13 mouse cellular contexts compared by ENCODE assay signal in genomic region chr6:124831649-124832048, GRCm38 (mm10). TPM values are rescaled to one million over a fixed set of nuclear protein-coding genes. Genes with fewer than 3 reads are reported as not detected.
DNase-seq lines count a peak whose midpoint lies in the region; ATAC-seq and TF ChIP-seq lines count a peak whose summit lies in the region.
"Had no signal": no experiment of that assay in that cellular context is flagged by ENCODE, and none has a peak within 500 bp of the region (broad histone marks: within the 10 kb centered on the region; RNA-seq: fewer than 3 reads in every experiment).

No protein-coding gene starts in this region.

- peaks cover 9% of the 10 kb centered on the region for H3K36me3 ChIP-seq in intestine, embryonic 15.5 days
- peaks cover 7% of the 10 kb centered on the region; the same call in 1 of the 2 replicates for H3K36me3 ChIP-seq in intestine, embryonic 16.5 days (ENCODE audit: control insufficient read depth, insufficient read depth, low read length)
- H3K36me3 ChIP-seq in E14TG2a.4 (ENCODE audit: insufficient read depth, low read length) (peaks cover 58% of the 10 kb centered on the region), ES-E14 (ENCODE audit: control insufficient read depth, insufficient read depth, low read length, poor library complexity, severe bottlenecking) (peaks cover 28% of the 10 kb centered on the region)
- peaks cover 31% of the 10 kb centered on the region for H3K36me3 ChIP-seq in limb, embryonic 13.5 days
- H3K36me3 ChIP-seq: hindbrain, embryonic 15.5 days had no signal

- in situ Hi-C loops in ES-E14 (cut with MboI; ENCODE audit: low sequenced_read_pairs in 2 of 2, unreplicated experiment in 2 of 2) = no loop called here

- H3K9ac ChIP-seq in intestine, embryonic 15.5 days = peak overlapping the region; percentile 9; the same call in 1 of the 2 replicates
- no peak overlapping the region for H3K9ac ChIP-seq in intestine, embryonic 16.5 days (ENCODE audit: low read depth, low read length)
- peak overlapping the region; percentile 21; the same call in 1 of the 2 replicates for H3K9ac ChIP-seq in ES-E14 (ENCODE audit: insufficient read depth, low read depth, low read length, poor library complexity, severe bottlenecking)
- peak overlapping the region; percentile 43 for H3K9ac ChIP-seq in limb, embryonic 13.5 days
- H3K9ac ChIP-seq: hindbrain, embryonic 15.5 days had no signal

- H3K9me3 ChIP-seq in intestine, embryonic 15.5 days = no peaks in the 10 kb centered on the region
- no peaks in the 10 kb centered on the region for H3K9me3 ChIP-seq in intestine, embryonic 16.5 days (ENCODE audit: control insufficient read depth, low read length)
- H3K9me3 ChIP-seq in E14TG2a.4 (ENCODE audit: low read length) (no peaks in the 10 kb centered on the region), ES-E14 (ENCODE audit: control insufficient read depth, insufficient read depth, low read depth, low read length) (no peaks in the 10 kb centered on the region)
- no peaks in the 10 kb centered on the region for H3K9me3 ChIP-seq in limb, embryonic 13.5 days
- H3K9me3 ChIP-seq: hindbrain, embryonic 15.5 days had no signal

- peak; percentile 59 for DNase-seq in ES-E14 (ENCODE audit: low read depth, low spot score)
- no peak for DNase-seq in embryo, embryonic 10 days (ENCODE audit: low spot score)
- DNase-seq in frontal cortex, postnatal 14 days (ENCODE audit: low spot score in 2 of 2) = no peak
- DNase-seq: cerebellum, adult 8-10 months; gastrocnemius, adult 2 months; kidney, postnatal 4 days; lung, postnatal 10 days had no signal

- no peak overlapping the region for H3K4me3 ChIP-seq in intestine, embryonic 15.5 days (replicated peaks)
- no peak overlapping the region for H3K4me3 ChIP-seq in intestine, embryonic 16.5 days (ENCODE audit: low read length)
- peak overlapping the region; percentile 98 for H3K4me3 ChIP-seq in E14TG2a.4 (replicated peaks; ENCODE audit: low read length)
- peak overlapping the region; percentile 14 to 31; a peak in 3 of 4 replicates for H3K4me3 ChIP-seq in ES-E14 (ENCODE audit: insufficient read depth in 1 of 2, low read depth in 1 of 2, low read length in 2 of 2, poor library complexity in 1 of 2, severe bottlenecking in 1 of 2)
- peak overlapping the region; percentile 71; the same call in 1 of the 2 replicates for H3K4me3 ChIP-seq in limb, embryonic 13.5 days
- H3K4me3 ChIP-seq: gastrocnemius, adult 2 months had no signal

- H3K27ac ChIP-seq in intestine, embryonic 15.5 days = no peak overlapping the region
- H3K27ac ChIP-seq in intestine, embryonic 16.5 days (ENCODE audit: low read length) = no peak overlapping the region
- no peak overlapping the region; the same call in 1 of the 2 replicates for H3K27ac ChIP-seq in ES-E14 (ENCODE audit: insufficient read depth, low read depth, low read length, poor library complexity, severe bottlenecking)
- H3K27ac ChIP-seq in limb, embryonic 13.5 days = no peak overlapping the region
- H3K27ac ChIP-seq: gastrocnemius, adult 2 months; hindbrain, embryonic 15.5 days had no signal

- no peak for ATAC-seq in intestine, embryonic 15.5 days
- no peak for ATAC-seq in intestine, embryonic 16.5 days
- no peak for ATAC-seq in limb, embryonic 13.5 days (ENCODE audit: low FRiP score, low read depth)

- WGBS in intestine, embryonic 15.5 days = 94% methylated on average over 8 of the region's 8 CpGs
- WGBS in intestine, embryonic 16.5 days = 89% methylated on average over 8 of the region's 8 CpGs
- WGBS in limb, embryonic 13.5 days = 93% methylated on average over 8 of the region's 8 CpGs

- TF ChIP-seq CTCF in E14TG2a.4 (conservative IDR thresholded peaks at IDR 0.05; ENCODE audit: low read length) = no peak

- H3K27me3 ChIP-seq in intestine, embryonic 15.5 days (replicated peaks) = no peaks in the 10 kb centered on the region
- no peaks in the 10 kb centered on the region for H3K27me3 ChIP-seq in intestine, embryonic 16.5 days (replicated peaks; ENCODE audit: control insufficient read depth, insufficient read depth, low read length)
- H3K27me3 ChIP-seq in E14TG2a.4 (ENCODE audit: insufficient read depth, low read length) = no peaks in the 10 kb centered on the region
- no peaks in the 10 kb centered on the region for H3K27me3 ChIP-seq in limb, embryonic 13.5 days
- H3K27me3 ChIP-seq: CH12.LX; hindbrain, embryonic 15.5 days had no signal

- H3K4me1 ChIP-seq in intestine, embryonic 15.5 days (replicated peaks) = peaks cover 21% of the 10 kb centered on the region
- H3K4me1 ChIP-seq in intestine, embryonic 16.5 days (ENCODE audit: control insufficient read depth, insufficient read depth, low read length) = peaks cover 10% of the 10 kb centered on the region
- peaks cover 79% of the 10 kb centered on the region for H3K4me1 ChIP-seq in E14TG2a.4 (replicated peaks; ENCODE audit: low read depth, low read length)
- H3K4me1 ChIP-seq in ES-E14 (ENCODE audit: control insufficient read depth in 2 of 2, insufficient read depth in 2 of 2, low read length in 2 of 2, poor library complexity in 1 of 2) = peaks cover 2 to 12% of the 10 kb centered on the region in 2 experiments; a peak in 2 of 4 replicates
- H3K4me1 ChIP-seq in limb, embryonic 13.5 days = peaks cover 46% of the 10 kb centered on the region

- H3K4me2 ChIP-seq in intestine, embryonic 15.5 days (replicated peaks) = no peak overlapping the region
- H3K4me2 ChIP-seq in intestine, embryonic 16.5 days (ENCODE audit: low read depth, low read length) = no peak overlapping the region
- peak overlapping the region; percentile 95 for H3K4me2 ChIP-seq in limb, embryonic 13.5 days (replicated peaks)

TF ChIP-seq in ES-E14, 5 proteins besides CTCF, POLR2A, EP300 and RAD21:
- TF ChIP-seq CHD2 (IDR thresholded peaks at IDR 0.05; ENCODE audit: low read depth, low read length) = no peak
- TF ChIP-seq ZC3H11A (IDR thresholded peaks at IDR 0.05; ENCODE audit: borderline replicate concordance, low read depth, low read length) = no peak
- TF ChIP-seq MAFK (IDR thresholded peaks at IDR 0.05; ENCODE audit: insufficient read depth, low read depth, low read length) = no peak
- no peak for TF ChIP-seq ZNF384 (IDR thresholded peaks at IDR 0.05; ENCODE audit: low read depth, low read length)
- no peak for TF ChIP-seq HCFC1 (IDR thresholded peaks at IDR 0.05; ENCODE audit: borderline replicate concordance, insufficient read depth, low read length)

RNA-seq across cellular contexts. Expression of gene Cdca3, which starts 2.3 kb away (rescaled TPM):
- polyA plus RNA-seq in intestine, embryonic 15.5 days (2015; fragmentation: Nextera tagmentation; extraction: Ambion mirVana) = 166 and 177 TPM in 2 replicates
- 153 and 183 TPM in 2 replicates for polyA plus RNA-seq in intestine, embryonic 16.5 days (2015; fragmentation: Nextera tagmentation; extraction: Ambion mirVana)
- 128 and 137 TPM in 2 replicates for total RNA-seq in ES-E14 (2012; rRNA removed)
- polyA plus RNA-seq in limb, embryonic 13.5 days (2015; fragmentation: Nextera tagmentation; extraction: Ambion mirVana) = 166 and 172 TPM in 2 replicates

RNA-seq across cellular contexts. Expression of gene Usp5, which starts 2.4 kb away (rescaled TPM):
- 116 and 118 TPM in 2 replicates for polyA plus RNA-seq in intestine, embryonic 15.5 days (2015; fragmentation: Nextera tagmentation; extraction: Ambion mirVana)
- polyA plus RNA-seq in intestine, embryonic 16.5 days (2015; fragmentation: Nextera tagmentation; extraction: Ambion mirVana) = 106 and 117 TPM in 2 replicates
- total RNA-seq in ES-E14 (2012; rRNA removed) = 149 and 150 TPM in 2 replicates
- polyA plus RNA-seq in limb, embryonic 13.5 days (2015; fragmentation: Nextera tagmentation; extraction: Ambion mirVana) = 165 and 177 TPM in 2 replicates

RNA-seq across cellular contexts. Expression of gene Gnb3, which starts 8.4 kb away (rescaled TPM):
- polyA plus RNA-seq in intestine, embryonic 15.5 days (2015; fragmentation: Nextera tagmentation; extraction: Ambion mirVana) = 1.2 and 1.3 TPM in 2 replicates
- 0.70 and 1.7 TPM in 2 replicates for polyA plus RNA-seq in intestine, embryonic 16.5 days (2015; fragmentation: Nextera tagmentation; extraction: Ambion mirVana)
- 0.32 TPM in 1 of 2 replicates, not detected in the other for total RNA-seq in ES-E14 (2012; rRNA removed)
- 1.0 and 1.3 TPM in 2 replicates for polyA plus RNA-seq in limb, embryonic 13.5 days (2015; fragmentation: Nextera tagmentation; extraction: Ambion mirVana)

RNA-seq across cellular contexts. Expression of gene Tpi1, which starts 17.6 kb away (rescaled TPM):
- 1,094 and 1,127 TPM in 2 replicates for polyA plus RNA-seq in intestine, embryonic 15.5 days (2015; fragmentation: Nextera tagmentation; extraction: Ambion mirVana)
- polyA plus RNA-seq in intestine, embryonic 16.5 days (2015; fragmentation: Nextera tagmentation; extraction: Ambion mirVana) = 1,250 and 1,271 TPM in 2 replicates
- total RNA-seq in ES-E14 (2012; rRNA removed) = 306 and 404 TPM in 2 replicates
- 782 and 803 TPM in 2 replicates for polyA plus RNA-seq in limb, embryonic 13.5 days (2015; fragmentation: Nextera tagmentation; extraction: Ambion mirVana)

RNA-seq across cellular contexts. Expression of gene Spsb2, which starts 23.2 kb away (rescaled TPM):
- 16.1 and 16.3 TPM in 2 replicates for polyA plus RNA-seq in intestine, embryonic 15.5 days (2015; fragmentation: Nextera tagmentation; extraction: Ambion mirVana)
- 25.7 and 31.7 TPM in 2 replicates for polyA plus RNA-seq in intestine, embryonic 16.5 days (2015; fragmentation: Nextera tagmentation; extraction: Ambion mirVana)
- total RNA-seq in ES-E14 (2012; rRNA removed) = 6.3 and 10.1 TPM in 2 replicates
- polyA plus RNA-seq in limb, embryonic 13.5 days (2015; fragmentation: Nextera tagmentation; extraction: Ambion mirVana) = 10.4 and 12.3 TPM in 2 replicates

Comparison
In these comparisons a context has a peak if more than half of its experiments do, and no peak if none do; other contexts are left out.
1. H3K4me3 ChIP-seq: peak in E14TG2a.4 (single experiment), ES-E14 (2 of 2) and limb, embryonic 13.5 days (single experiment); none in intestine, embryonic 15.5 days (single experiment) and intestine, embryonic 16.5 days (single experiment).